9 mouse cellular contexts compared by ENCODE assay signal in the genomic region with DNA sequence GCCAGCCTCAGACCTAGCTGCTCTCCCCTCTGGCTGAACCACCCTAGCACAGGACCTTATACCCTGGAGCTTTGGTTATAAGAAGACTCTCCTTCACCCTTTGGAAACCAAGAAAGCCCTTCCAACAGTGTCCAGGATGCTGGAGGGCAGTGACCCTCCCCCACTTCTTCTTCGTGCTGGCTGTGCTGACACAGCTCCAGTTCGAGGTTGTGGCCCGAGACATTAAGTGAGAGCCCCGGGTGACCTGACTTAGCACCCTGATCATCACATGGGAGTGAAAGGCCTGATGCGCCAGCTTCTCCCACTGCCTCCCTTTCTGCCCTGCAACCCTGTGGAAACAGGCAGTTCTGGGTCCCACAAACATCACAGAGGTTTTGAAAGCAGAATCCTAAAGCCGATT. TPM values are rescaled to one million over a fixed set of nuclear protein-coding genes. Genes with fewer than 3 reads are reported as not detected.
A peak's percentile ranks its signal among the peaks of the same experiment; 100 is the strongest.
DNase-seq lines count a peak whose midpoint lies in the region; ATAC-seq lines count a peak whose summit lies in the region.
"Had no signal": no experiment of that assay in that cellular context is flagged by ENCODE, and none has a peak within 500 bp of the region (broad histone marks: within the 10 kb centered on the region; RNA-seq: fewer than 3 reads in every experiment).

No protein-coding gene starts in this region.

- H3K9ac ChIP-seq in heart, embryonic 15.5 days, result peak overlapping the region; percentile 12
- peak overlapping the region; percentile 22; the same call in 1 of the 2 replicates for H3K9ac ChIP-seq in neural tube, embryonic 12.5 days
- H3K9ac ChIP-seq in limb, embryonic 13.5 days, result peak overlapping the region; percentile 53; the same call in 1 of the 2 replicates
- H3K9ac ChIP-seq in stomach, embryonic 16.5 days (ENCODE audit: low read length), result peak overlapping the region; percentile 74

- peak overlapping the region; percentile 46 for H3K4me3 ChIP-seq in heart, embryonic 15.5 days
- no peak overlapping the region for H3K4me3 ChIP-seq in neural tube, embryonic 12.5 days
- peak overlapping the region; percentile 27 for H3K4me3 ChIP-seq in limb, embryonic 13.5 days
- peak overlapping the region; percentile 52 for H3K4me3 ChIP-seq in stomach, embryonic 16.5 days (replicated peaks; ENCODE audit: low read length)

- intact Hi-C loops in heart, postnatal 36 days (cut with DNase I), result no loop called here

- peaks cover 69% of the 10 kb centered on the region for H3K4me1 ChIP-seq in heart, embryonic 15.5 days (replicated peaks)
- peaks cover 30% of the 10 kb centered on the region for H3K4me1 ChIP-seq in neural tube, embryonic 12.5 days
- H3K4me1 ChIP-seq in limb, embryonic 13.5 days, result peaks cover 48% of the 10 kb centered on the region
- H3K4me1 ChIP-seq in stomach, embryonic 16.5 days (ENCODE audit: control insufficient read depth, insufficient read depth, low read length), result peaks cover 53% of the 10 kb centered on the region

- WGBS in heart, embryonic 15.5 days, result 6% methylated on average over 6 of the region's 6 CpGs
- WGBS in neural tube, embryonic 12.5 days, result 7% methylated on average over 6 of the region's 6 CpGs
- 10% methylated on average over 6 of the region's 6 CpGs for WGBS in limb, embryonic 13.5 days
- 15% methylated on average over 6 of the region's 6 CpGs for WGBS in stomach, embryonic 16.5 days

- ATAC-seq in heart, embryonic 15.5 days (replicated peaks; ENCODE audit: insufficient number of reproducible peaks, insufficient read depth, low FRiP score, low read depth), result no peak
- ATAC-seq in neural tube, embryonic 12.5 days (ENCODE audit: low FRiP score, low read depth), result no peak
- ATAC-seq in limb, embryonic 13.5 days (ENCODE audit: low FRiP score, low read depth), result no peak
- ATAC-seq in stomach, embryonic 16.5 days (ENCODE audit: insufficient read depth, low FRiP score), result no peak
- ATAC-seq in monocyte, adult 5-6 weeks (replicated peaks; ENCODE audit: insufficient number of reproducible peaks, low FRiP score, low TSS enrichment, poor library complexity, severe bottlenecking), result no peak

- no peak for DNase-seq in heart, postnatal 36 days
- no peak for DNase-seq in neural tube, embryonic 10.5 days (ENCODE audit: extremely low spot score, low spot score)
- DNase-seq in urinary bladder, postnatal 36 days (ENCODE audit: low spot score in 2 of 2), result no peak

- no peaks in the 10 kb centered on the region for H3K9me3 ChIP-seq in heart, embryonic 15.5 days (replicated peaks)
- no peaks in the 10 kb centered on the region for H3K9me3 ChIP-seq in neural tube, embryonic 12.5 days
- no peaks in the 10 kb centered on the region for H3K9me3 ChIP-seq in limb, embryonic 13.5 days
- no peaks in the 10 kb centered on the region for H3K9me3 ChIP-seq in stomach, embryonic 16.5 days (replicated peaks; ENCODE audit: control insufficient read depth, low read length)

- peaks cover 46% of the 10 kb centered on the region for H3K36me3 ChIP-seq in heart, embryonic 15.5 days
- H3K36me3 ChIP-seq in neural tube, embryonic 12.5 days, result peaks cover 63% of the 10 kb centered on the region
- peaks cover 62% of the 10 kb centered on the region for H3K36me3 ChIP-seq in limb, embryonic 13.5 days
- peaks cover 23% of the 10 kb centered on the region; the same call in 1 of the 2 replicates for H3K36me3 ChIP-seq in stomach, embryonic 16.5 days (ENCODE audit: control insufficient read depth, insufficient read depth, low read length)

- peak overlapping the region; percentile 86 for H3K27ac ChIP-seq in heart, embryonic 15.5 days
- no peak overlapping the region for H3K27ac ChIP-seq in neural tube, embryonic 12.5 days
- H3K27ac ChIP-seq in limb, embryonic 13.5 days, result no peak overlapping the region
- H3K27ac ChIP-seq in stomach, embryonic 16.5 days (ENCODE audit: low read length), result peak overlapping the region; percentile 80

- H3K27me3 ChIP-seq in heart, embryonic 15.5 days, result 0 out of 2 replicates have a peak, but pooled peaks cover under 1% of the 10 kb centered on the region
- H3K27me3 ChIP-seq in neural tube, embryonic 12.5 days (replicated peaks), result peaks cover under 1% of the 10 kb centered on the region
- H3K27me3 ChIP-seq in limb, embryonic 13.5 days, result no peaks in the 10 kb centered on the region
- no peaks in the 10 kb centered on the region for H3K27me3 ChIP-seq in stomach, embryonic 16.5 days (ENCODE audit: control insufficient read depth, insufficient read depth, low read length)

- H3K4me2 ChIP-seq in heart, embryonic 15.5 days, result peak overlapping the region; percentile 63
- H3K4me2 ChIP-seq in neural tube, embryonic 12.5 days (replicated peaks), result peak overlapping the region; percentile 30; the same call in 1 of the 2 replicates
- peak overlapping the region; percentile 50 for H3K4me2 ChIP-seq in limb, embryonic 13.5 days (replicated peaks)
- peak overlapping the region; percentile 60 for H3K4me2 ChIP-seq in stomach, embryonic 16.5 days (ENCODE audit: low read depth, low read length)

RNA-seq across cellular contexts. Expression of gene Dmpk, which starts 1.8 kb away (rescaled TPM):
- 51.9 and 57.3 TPM in 2 replicates for polyA plus RNA-seq in heart, embryonic 15.5 days (2015; fragmentation: Nextera tagmentation; extraction: Ambion mirVana)
- 100 to 1,000 TPM; 512 to 563 TPM for total RNA-seq in heart, postnatal 36 days (2021)
- 13.7 and 18.2 TPM in 2 replicates for polyA plus RNA-seq in neural tube, embryonic 12.5 days (2016; fragmentation: Nextera tagmentation; extraction: Ambion mirVana)
- 22.6 and 23.1 TPM in 2 replicates for polyA plus RNA-seq in limb, embryonic 13.5 days (2015; fragmentation: Nextera tagmentation; extraction: Ambion mirVana)
- 84.7 and 98.1 TPM in 2 replicates for polyA plus RNA-seq in stomach, embryonic 16.5 days (2015; fragmentation: Nextera tagmentation; extraction: Ambion mirVana)
- 0.97 to 1.5 TPM in 2 of 3 replicates, not detected in the other for total RNA-seq in monocyte, adult 5-6 weeks (2017)

RNA-seq across cellular contexts. Expression of gene Six5, which starts 8.9 kb away (rescaled TPM):
- polyA plus RNA-seq in heart, embryonic 15.5 days (2015; fragmentation: Nextera tagmentation; extraction: Ambion mirVana), result 4.9 and 6.7 TPM in 2 replicates
- total RNA-seq in heart, postnatal 36 days (2021), result 10 to 100 TPM in 1 of 2 experiments, 1 to 10 TPM in 1; 7.2 to 10.2 TPM
- 4.5 and 5.2 TPM in 2 replicates for polyA plus RNA-seq in neural tube, embryonic 12.5 days (2016; fragmentation: Nextera tagmentation; extraction: Ambion mirVana)
- 13.4 and 13.9 TPM in 2 replicates for polyA plus RNA-seq in limb, embryonic 13.5 days (2015; fragmentation: Nextera tagmentation; extraction: Ambion mirVana)
- polyA plus RNA-seq in stomach, embryonic 16.5 days (2015; fragmentation: Nextera tagmentation; extraction: Ambion mirVana), result 8.8 and 10.4 TPM in 2 replicates
- not detected in 3 replicates for total RNA-seq in monocyte, adult 5-6 weeks (2017)

RNA-seq across cellular contexts. Expression of gene Dmwd, which starts 9.5 kb away (rescaled TPM):
- 14.2 and 20.0 TPM in 2 replicates for polyA plus RNA-seq in heart, embryonic 15.5 days (2015; fragmentation: Nextera tagmentation; extraction: Ambion mirVana)
- 10 to 100 TPM; 48.8 to 52.4 TPM for total RNA-seq in heart, postnatal 36 days (2021)
- 29.6 and 30.7 TPM in 2 replicates for polyA plus RNA-seq in neural tube, embryonic 12.5 days (2016; fragmentation: Nextera tagmentation; extraction: Ambion mirVana)
- polyA plus RNA-seq in limb, embryonic 13.5 days (2015; fragmentation: Nextera tagmentation; extraction: Ambion mirVana), result 16.8 and 17.4 TPM in 2 replicates
- polyA plus RNA-seq in stomach, embryonic 16.5 days (2015; fragmentation: Nextera tagmentation; extraction: Ambion mirVana), result 7.7 and 8.3 TPM in 2 replicates
- 0.39 to 3.2 TPM (median 0.43 TPM) in 3 replicates for total RNA-seq in monocyte, adult 5-6 weeks (2017)

RNA-seq across cellular contexts. Expression of gene Rsph6a, which starts 31.0 kb away (rescaled TPM):
- not detected in 2 replicates for polyA plus RNA-seq in heart, embryonic 15.5 days (2015; fragmentation: Nextera tagmentation; extraction: Ambion mirVana)
- not detected for total RNA-seq in heart, postnatal 36 days (2021)
- not detected in 2 replicates for polyA plus RNA-seq in neural tube, embryonic 12.5 days (2016; fragmentation: Nextera tagmentation; extraction: Ambion mirVana)
- polyA plus RNA-seq in limb, embryonic 13.5 days (2015; fragmentation: Nextera tagmentation; extraction: Ambion mirVana), result not detected in 2 replicates
- not detected in 2 replicates for polyA plus RNA-seq in stomach, embryonic 16.5 days (2015; fragmentation: Nextera tagmentation; extraction: Ambion mirVana)
- not detected in 3 replicates for total RNA-seq in monocyte, adult 5-6 weeks (2017)
- total RNA-seq: layer of hippocampus, adult 18-20 months had no signal

RNA-seq across cellular contexts. Expression of gene Gm4969, which starts 32.7 kb away (rescaled TPM):
- 0.73 and 1.0 TPM in 2 replicates for polyA plus RNA-seq in heart, embryonic 15.5 days (2015; fragmentation: Nextera tagmentation; extraction: Ambion mirVana)
- not detected for total RNA-seq in heart, postnatal 36 days (2021)
- 1.0 and 1.1 TPM in 2 replicates for polyA plus RNA-seq in neural tube, embryonic 12.5 days (2016; fragmentation: Nextera tagmentation; extraction: Ambion mirVana)
- 4.2 and 4.3 TPM in 2 replicates for polyA plus RNA-seq in limb, embryonic 13.5 days (2015; fragmentation: Nextera tagmentation; extraction: Ambion mirVana)
- polyA plus RNA-seq in stomach, embryonic 16.5 days (2015; fragmentation: Nextera tagmentation; extraction: Ambion mirVana), result 2.2 and 2.5 TPM in 2 replicates
- total RNA-seq in monocyte, adult 5-6 weeks (2017), result not detected in 3 replicates

Comparison
In these comparisons a context has a peak if more than half of its experiments do, and no peak if none do; other contexts are left out.
1. H3K27ac ChIP-seq: peak in heart, embryonic 15.5 days (single experiment) and stomach, embryonic 16.5 days (single experiment); none in neural tube, embryonic 12.5 days (single experiment) and limb, embryonic 13.5 days (single experiment).
2. H3K9ac ChIP-seq: peak in every context shown above with its lines; median percentile 74 in stomach, embryonic 16.5 days; 53 in limb, embryonic 13.5 days; 22 in neural tube, embryonic 12.5 days; 12 in heart, embryonic 15.5 days.
3. Peak in every context shown above with its lines, with median percentiles within 50 percentile points of each other: H3K4me2 ChIP-seq.